Mouse (Mus musculus) thymus, adult 18-20 months (tissue): Measurements from ENCODE around the gene Pard3b.
"Not testable (repeated sequence)": the region's sequence is repeated elsewhere in the genome, so short reads cannot be mapped to it uniquely, and the experiment has no call there.

Experiments
- DNase-seq, 2 experiments: peaks; one replicate each; pipeline ENCODE4 v3.0.0; 2022; ENCODE audit warnings: mixed read lengths in 2 of 2

Gene Pard3b

DNA sequence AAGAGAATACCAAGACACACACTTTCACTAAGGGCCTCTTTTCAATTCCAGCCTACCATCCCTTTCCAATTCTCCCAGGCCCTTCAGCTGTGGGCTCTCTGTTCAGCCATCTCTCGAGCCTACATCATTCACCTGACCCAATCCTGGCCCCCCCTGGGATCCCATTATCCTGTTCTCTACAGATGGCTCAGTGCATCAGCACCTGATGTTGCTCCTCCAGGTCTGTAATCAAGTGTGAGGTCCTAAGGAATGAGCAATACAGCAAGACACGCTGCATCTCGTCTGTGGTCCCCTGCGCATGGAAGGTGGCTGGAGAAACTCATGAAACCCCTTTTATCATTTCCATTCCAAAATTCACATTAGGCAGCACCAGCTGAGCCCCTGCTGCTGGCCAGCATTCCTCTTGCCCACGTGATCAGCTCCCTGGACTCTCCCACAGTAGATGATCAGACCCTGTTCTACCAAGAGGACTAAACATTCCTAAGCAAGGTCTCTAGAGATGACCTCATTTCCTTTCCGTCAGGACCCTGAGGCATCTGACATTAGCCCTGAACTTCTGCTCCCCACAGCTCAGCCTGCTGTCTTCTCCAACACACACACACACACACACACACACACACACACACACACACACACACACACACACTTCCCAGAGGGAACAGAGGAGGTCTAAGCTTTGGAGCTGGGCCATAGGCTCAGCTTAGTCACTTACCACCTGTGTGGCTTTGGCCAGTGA lies 952.8 kb downstream of the Pard3b start:
- DNase-seq = no peak

DNA sequence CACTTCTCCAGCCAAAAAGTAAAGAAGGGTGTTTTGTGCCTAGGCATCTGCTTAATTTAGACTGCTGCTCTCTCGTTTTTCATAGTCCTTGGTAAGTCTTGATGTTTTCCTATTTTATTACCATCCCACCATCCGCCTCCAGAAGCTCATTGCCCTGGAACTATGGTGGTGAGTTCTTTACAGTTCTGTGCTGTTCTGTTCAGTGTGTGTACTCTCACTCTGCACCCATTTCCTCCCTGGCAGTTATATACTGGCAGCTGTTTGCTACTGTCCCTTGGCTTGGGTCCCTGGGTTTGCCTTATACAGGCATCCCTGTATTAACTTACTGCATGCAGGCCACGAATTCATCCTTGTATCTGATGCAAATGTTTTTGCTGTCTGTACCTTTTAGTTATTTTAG lies 956.8 kb downstream of the Pard3b start:
- DNase-seq = no peak

DNA sequence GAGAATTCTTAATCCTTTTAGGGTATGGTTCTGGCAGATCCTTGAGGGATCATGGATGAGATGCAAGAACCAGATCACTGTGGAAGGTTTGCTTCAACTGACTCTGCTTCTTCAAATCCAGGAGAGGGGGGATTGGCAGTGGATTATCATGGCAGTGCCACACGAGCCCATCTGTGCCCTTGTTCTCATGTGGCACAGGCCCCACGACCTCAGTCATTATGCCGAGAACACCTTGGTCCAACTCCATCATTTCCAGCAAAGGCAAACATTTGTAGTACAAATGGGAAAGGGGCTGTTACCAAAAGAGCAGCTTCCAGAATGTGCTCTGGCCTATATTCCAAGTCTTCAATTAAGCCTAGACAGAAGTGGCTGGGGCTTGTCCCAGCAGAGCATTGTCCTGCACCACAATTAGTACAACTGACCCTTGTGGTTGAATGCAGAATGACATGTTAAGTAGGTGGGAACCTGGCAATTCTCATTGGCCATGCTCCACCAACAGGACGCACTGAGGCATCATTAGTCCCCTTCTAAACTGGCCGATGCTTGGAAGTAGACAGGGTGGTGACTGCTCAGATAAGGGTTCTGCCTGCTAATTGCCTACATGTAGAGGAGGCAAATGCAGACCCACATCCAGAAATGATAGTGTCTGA lies 959.3 kb downstream of the Pard3b start:
- no peak for DNase-seq

DNA sequence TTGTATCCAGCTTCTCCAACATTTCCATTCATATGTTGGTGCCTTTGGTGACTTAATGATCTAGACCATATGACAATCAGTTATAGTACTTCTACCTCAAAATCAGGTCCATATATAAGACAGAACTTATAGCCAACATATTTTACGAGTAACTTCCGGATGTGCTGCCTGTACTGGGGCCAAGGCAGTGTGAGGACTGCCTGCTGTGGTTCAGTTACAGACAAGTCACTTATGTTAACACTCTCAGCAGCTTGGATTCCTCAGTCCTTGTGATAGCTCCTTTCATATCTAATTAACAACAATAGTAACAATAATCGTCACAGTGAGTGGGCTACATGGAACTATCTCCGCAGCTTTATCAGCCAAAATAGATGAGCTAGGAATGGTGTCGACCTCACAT lies 959.9 kb downstream of the Pard3b start:
- DNase-seq = no peak

DNA sequence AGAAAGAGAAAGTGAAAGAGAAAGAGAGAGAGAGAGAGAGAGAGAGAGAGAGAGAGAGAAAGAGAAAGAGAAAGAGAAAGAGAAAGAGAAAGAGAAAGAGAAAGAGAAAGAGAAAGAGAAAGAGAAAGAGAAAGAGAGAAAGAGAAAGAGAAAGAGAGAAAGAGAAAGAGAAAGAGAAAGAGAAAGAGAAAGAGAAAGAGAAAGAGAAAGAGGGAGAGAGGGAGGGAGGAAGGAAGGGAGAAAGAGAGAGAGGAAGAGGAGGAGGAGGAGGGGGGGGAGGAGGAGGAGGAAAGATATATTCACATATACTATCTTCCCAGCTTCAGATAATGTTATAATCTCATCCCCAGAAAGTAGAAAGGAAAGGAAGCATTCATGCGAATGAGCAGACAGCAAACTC lies 966.0 kb downstream of the Pard3b start:
- not testable (repeated sequence) for DNase-seq

DNA sequence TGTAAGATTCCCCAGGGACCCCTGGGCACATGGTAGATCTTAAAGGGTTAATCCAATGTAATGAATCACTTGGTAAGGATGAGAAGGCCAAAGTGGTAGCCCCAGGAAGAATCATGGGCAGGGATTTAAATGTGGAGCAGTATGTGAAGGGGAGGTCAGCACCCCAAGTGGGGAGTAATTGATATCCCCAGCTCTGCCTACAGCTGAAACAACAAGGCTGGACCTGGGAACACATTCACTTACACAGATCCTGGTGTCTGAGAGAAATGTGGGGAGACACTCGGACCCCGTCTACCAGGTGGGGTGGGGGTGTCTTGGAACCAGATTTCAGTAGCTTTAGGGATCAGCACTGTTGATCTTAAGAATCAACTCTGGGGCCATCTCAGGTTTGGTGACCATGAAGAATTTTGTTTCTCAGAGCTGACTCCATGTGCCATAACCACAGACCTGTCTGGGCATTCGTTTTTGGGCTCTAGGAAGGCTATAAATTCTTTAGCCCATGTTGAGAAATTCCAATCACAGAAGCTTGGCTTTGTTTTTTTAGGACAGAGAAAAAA lies 979.6 kb downstream of the Pard3b start:
- DNase-seq = no peak

DNA sequence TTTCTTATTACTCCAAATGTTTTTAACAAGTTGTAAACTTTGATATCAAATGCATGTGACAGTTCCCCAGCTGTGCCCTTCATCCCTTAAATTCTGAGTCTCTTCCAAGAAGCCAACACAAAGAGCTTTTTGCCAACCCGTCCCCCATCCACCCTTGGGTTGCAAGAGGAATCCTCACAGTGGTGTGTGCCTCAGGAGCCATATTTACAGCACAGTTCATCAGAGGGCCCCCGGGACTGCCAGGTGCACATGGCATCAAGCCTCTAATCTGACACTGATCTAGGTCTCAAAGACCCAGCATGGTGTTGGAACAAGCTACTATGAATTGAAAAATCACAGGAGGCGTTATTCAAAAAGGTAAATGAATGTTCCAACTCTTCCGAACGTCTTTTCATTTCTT lies 980.8 kb downstream of the Pard3b start:
- no peak for DNase-seq

DNA sequence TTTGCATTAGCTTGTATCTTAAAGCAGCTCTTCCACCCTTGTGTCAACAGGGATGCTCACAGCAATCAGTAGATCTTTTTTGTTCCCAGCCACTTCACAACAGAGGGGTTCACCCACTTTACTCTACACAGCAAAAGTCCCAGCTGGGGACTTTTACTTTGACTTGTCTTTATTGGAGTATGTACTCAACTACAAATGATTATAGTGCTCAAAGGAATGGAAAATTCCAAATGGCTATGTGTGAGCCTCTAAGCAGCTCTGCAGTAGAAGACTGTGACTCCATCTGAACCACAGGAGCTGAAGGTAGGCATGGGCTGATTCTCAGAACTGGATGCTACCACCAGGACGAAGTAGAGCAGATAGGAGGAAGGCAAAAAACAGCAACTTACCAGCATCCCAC lies 983.8 kb downstream of the Pard3b start:
- DNase-seq = no peak

DNA sequence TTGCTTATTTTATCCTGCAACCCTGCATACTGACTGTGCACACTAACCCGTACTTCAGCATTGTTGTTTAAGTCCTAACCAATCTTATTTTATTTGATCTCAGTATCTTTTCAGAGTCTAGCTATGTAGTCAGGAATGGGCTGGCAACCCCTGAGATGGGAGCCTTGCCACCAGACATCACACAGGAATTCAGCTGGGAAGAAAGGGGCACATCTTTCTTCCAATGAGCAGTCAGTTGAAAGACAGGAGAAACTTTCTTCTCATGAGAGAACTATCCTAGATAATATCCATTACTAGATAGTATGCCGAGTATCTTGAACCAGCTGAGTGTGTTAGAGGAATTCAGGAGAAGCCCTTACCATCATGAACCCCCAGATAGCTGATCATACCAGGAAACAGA lies 985.5 kb downstream of the Pard3b start:
- DNase-seq = no peak

DNA sequence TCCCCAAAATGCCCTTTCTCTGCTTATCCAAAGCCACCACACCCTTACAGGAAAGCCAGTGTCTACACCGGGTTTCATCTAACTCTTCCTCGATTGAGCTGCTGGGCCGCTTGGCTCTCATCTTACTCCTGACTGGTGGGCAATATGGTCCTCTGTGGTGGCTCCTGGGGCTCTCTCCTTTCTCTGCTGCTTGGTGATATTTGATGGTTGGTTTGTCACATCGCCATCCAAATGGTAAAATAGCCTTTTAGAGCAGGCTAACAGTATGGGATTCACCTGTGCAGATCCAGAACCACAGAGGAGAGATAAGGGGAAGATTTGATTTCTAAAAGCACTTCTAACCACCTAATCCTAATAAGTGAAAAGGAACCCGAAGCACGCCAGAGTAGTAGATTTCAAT lies 986.2 kb downstream of the Pard3b start:
- DNase-seq = no peak

DNA sequence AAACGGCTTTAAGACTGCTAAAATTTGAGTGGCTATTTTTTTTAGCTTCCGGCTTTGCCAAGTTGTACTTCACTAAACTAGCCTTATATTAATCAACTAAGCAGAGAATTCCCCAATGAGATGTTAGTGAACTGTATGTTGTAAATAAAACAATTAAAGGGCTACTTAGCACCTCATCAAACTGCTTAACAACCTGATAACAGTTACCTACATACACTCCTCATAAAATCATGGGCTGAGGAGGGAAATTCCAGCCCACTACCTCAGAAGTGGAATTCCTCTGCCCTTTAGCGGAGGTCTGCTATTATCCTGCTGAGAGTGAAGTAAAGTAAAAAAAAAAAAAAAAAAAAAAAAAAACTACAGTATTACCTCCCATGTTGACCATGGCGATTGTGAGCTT lies 986.7 kb downstream of the Pard3b start:
- DNase-seq = no peak

DNA sequence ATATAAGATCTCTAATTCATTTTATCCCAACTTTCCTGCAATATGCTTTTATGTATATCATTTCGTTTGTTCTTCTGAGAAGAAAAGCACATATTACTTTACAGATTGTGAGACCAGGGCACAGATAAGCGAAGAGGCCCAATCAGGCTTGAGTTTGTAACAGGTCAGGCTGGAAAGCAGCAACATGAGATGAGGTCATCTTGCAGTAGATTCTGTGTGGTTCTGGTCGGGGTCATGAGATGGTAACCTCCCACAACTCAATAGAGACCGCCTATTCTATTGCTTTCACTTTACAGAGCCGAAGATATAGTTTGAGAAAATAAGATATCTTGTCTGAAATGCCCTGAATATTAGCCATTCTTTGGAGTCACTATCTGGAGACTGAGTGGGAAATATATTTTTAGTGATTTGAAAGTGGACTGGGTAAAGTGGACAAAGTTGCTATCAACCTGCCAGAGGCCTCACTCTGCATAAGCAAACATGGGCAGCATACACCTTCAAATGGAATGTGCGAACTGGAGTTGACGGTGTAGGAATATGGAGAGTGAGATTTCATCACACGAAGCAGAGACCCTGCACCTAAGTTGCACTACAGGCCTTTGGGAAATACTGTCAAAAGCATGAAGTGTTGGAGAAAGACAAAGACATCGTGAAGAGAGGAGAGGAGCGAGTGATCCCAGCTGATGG lies 987.3 kb downstream of the Pard3b start:
- DNase-seq = no peak

DNA sequence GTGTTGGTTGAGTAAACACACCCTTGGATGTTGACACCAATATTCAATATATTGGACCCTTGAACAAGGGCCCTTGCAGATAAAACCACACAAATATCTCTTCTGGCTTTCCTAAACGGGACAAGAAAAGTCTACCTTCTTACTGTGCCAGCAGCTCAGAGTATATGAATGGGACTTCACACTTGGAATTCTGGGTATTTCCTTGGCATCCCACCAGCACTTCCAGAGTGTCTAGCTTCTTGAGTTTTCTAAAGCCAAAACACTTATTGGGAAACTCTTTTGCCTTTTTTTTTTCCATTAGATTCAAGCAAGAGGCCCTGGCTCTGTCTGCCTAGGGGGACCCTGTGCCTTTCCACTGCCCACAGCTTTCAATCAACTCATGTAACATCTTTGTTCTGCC lies 991.3 kb downstream of the Pard3b start:
- no peak for DNase-seq

DNA sequence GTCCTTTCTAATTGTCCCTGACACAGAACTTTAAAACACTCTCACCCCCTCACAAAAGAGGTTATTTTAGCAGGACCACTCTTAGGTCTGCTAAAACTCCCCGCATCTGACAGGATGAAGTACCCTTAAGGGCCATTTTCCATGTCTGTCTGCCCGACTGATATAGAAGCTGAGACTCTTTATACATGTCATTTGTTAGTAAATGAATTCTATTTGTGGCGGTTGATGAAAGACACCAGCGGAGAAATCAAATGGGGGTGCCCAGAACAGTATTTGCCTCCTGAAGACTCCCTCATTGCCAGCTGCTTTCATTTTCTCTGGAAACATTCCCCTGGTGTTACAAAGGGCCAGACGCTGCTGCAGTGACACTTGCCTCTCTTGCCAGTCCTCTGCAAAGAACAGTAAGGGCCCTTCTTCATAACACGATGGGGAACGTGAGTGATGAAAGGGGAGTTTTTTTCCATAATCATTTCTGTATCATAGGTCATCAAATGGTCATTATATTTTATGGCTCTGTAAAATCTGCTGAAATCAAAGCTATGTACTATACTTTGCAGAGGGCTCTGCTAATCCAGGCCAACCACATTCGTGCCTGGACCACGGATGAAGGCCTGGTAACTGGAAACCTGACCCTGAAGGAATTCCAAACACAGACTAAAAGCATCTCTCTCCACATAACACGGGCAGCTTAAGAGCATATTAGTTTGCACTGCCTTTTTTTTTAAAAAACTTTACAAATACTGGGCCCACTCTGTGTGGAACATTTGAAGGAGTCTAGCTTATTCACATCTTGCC lies 993.1 kb downstream of the Pard3b start:
- no peak for DNase-seq

DNA sequence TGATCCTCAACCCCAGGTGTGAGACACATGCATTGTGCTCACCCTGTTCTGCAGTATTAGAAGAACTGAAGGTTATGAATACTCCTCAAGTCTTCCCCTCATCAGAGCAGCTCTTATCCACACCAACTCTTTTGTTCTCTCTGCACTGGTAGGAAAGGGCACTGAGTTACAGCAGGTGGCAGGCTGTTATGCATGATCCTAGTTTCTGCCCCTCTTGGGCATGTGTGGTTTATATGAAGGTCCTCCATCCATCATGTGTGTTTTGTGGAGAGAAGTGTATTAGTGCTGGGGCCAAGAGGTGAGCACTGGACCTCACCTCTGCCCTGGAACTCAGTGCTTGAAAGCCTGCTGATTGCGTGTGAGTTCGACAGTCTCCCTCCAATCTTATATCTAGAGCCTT lies 994.3 kb downstream of the Pard3b start:
- no peak for DNase-seq

DNA sequence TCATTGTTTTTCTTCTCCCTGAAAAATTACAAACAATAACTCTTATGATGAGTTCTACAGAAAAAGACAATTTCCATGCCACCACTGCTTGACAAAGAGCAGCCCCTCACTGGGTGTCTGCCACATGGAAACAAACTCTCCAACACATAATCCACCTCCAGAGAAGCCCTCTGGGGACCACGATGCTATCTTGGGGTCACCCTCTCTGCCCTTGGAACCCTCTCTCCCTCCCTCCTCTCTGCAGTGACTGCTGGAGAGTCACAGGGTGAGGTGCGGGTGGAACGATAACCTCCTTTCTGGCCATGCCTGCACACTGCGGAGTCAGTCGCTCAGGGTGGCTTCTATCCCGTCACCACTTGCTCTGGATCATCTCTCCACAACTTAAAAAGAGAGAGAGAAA lies 996.6 kb downstream of the Pard3b start:
- no peak for DNase-seq

DNA sequence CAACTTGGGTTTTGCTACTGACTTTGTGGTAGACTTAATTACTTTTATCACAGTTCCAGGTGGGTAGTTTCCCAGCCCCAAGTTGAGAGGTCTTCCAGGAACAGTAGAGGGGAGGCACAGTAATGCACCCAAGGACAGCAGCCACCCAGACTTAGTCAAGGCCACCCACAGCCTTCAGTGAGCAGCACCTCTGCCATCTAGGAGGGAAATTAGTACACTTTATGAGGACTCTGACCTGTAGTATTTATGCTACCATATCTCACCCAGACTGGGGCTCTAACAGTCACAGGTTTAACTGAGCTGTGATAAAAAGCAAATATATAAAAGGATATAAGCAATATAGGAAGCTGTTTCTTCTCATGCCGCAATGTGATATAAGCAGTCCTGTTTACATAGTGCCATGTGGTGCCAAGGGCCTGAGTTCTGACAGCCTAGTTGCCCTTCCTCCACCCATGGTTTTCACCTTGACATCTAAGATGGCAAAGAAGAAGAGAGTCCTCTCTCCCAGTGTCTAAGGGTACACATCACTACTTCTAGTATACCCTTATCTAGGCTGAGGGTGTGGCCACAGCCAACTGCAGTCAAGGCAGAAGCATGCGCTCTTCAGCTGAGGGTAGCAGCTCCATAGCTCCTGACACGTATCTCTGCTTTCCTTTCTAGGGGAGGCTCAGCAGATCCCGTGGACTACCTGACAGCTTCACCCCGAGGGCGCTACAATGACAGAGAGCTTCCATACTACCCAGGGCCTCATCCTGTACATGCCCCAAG lies 998.5 kb downstream of the Pard3b start:
- no peak for DNase-seq

DNA sequence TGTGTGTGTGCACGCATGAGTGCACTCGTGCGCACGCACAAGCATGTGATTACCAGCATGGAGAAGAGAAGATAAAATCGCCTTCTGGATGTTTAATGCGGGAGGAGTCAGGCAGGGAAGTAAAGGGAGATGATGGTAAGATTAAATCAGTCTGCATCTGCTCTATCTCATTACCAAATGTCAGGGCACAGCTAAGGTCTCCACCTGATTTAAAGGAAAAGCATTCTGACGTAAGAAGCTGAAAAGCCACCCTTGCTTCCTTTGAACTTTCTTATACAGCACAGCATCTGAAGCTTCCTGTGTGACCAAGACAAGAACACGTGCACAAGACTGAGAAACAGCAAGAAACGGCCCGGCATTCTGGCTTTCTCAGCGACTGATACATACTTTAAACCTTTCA lies 1000.4 kb downstream of the Pard3b start:
- no peak for DNase-seq

DNA sequence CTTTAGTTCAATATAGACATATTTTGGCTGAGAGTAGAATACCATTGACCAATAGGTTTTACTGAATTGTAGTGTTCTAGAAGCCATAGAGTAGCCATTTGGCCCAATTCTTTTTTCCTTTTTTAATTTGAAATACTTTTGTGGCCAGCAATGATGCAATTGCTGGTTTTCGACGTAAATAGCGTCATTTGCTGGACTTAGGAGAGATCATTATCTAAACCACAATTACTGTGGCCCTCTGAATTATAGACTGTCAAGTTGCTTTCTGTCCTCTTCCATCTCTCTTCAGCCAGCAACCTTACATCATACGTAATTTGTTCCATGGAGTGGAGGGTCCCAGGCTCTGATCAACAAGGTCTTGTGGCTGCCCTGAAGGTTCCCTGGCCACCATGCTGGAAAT lies 1000.8 kb downstream of the Pard3b start:
- no peak for DNase-seq

DNA sequence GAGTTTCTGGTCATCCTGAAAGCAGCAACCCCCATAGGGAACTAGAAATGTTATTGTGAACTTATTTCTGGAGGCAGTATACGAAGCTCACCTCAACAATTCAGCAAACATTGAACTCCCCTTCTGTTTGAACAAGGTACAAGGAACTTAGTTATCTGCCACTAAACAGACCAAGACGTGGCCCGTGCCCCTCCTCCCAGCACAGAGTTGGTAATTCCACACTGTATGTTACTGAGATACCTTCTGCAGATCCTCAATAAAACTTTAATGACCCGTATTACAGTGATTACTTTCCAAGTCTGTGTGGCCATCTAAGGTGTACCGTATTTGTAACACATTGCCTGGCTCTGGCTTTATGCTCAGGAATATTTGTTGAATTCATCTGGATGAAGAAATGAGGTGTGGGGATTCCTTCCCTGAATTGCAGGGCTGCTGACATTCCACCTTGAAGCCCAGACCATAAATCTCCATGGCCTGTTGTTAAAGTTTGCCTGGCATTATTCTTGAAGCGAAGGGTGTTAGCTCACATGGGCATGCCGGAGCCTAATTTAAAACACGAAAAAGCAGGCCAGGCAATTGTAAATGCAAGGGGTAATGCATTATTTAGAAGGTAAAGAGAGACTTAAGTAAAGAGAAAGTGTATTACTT lies 1006.1 kb downstream of the Pard3b start:
- no peak for DNase-seq

DNA sequence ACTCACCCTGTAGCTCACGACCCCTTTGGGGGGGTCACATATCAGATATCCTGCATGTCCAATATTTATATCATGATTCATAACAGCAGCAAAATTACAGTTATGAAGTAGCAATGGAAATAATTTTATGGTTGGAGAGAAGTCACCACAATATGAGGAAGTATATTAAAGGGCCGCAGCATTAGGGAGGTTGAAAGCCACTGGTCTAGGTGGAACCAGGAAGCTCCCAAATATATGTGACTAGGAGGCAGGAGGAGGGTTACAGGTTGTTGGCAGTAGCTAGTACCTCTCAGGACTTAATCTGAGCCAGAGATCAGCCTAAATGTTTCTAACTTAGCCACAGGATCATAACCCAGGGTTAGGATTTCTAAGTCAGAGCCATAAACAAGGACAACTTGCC lies 1008.2 kb downstream of the Pard3b start:
- DNase-seq = no peak

DNA sequence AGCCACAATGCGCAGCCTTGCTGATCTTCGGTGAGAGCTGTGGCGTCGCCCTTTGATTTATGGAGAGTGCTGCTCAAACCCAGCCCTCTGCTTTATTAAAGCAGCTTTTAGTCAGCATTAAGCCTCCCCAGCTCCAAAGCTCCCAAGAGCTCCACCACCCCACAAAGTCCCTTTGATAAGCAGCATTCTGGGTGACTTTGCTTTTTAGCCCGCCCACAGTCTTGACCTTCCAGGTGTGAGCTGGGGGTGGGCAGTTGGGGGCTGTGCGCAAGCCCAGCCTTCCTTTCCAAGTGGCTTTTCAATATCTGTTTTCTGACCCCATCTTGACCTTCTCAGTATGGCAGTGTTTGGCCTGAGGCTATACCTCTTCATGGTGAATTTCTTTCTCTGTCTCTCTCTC lies 1009.5 kb downstream of the Pard3b start:
- no peak for DNase-seq
